Mouse (Mus musculus) intestine, embryonic 16.5 days (tissue): ENCODE data around the gene Map3k14. TPM values are rescaled to one million over a fixed set of nuclear protein-coding genes. Genes with fewer than 3 reads are reported as not detected.

Experiments used
- ATAC-seq: fragments of 200-750 bp; cut with Nextera tagmentation; 2 replicates; pipeline ENCODE4 v1.8.0; 2017; ENCODE audit warnings: moderate TSS enrichment, moderate library complexity
- H3K27ac ChIP-seq: fragments of 300-500 bp; sonication (generic); 2 replicates; pipeline ENCODE4 v1.5.1; 2014; ENCODE audit warnings: mild to moderate bottlenecking, low read length
- H3K27me3 ChIP-seq: fragments of 300-500 bp; sonication (generic); replicated peaks from 2 replicates; pipeline ENCODE4 v1.6.1; 2014; ENCODE audit warnings: low read length, control low read depth, mixed read lengths; ENCODE audit not compliant: control insufficient read depth, insufficient read depth
- H3K36me3 ChIP-seq: fragments of 300-500 bp; sonication (generic); 2 replicates; pipeline ENCODE4 v1.6.1; 2014; ENCODE audit warnings: low read length, control low read depth; ENCODE audit not compliant: control insufficient read depth, insufficient read depth
- H3K4me1 ChIP-seq: fragments of 300-500 bp; sonication (generic); 2 replicates; pipeline ENCODE4 v1.6.1; 2014; ENCODE audit warnings: low read length, control low read depth, mixed read lengths; ENCODE audit not compliant: control insufficient read depth, insufficient read depth
- H3K4me2 ChIP-seq: fragments of 300-500 bp; sonication (generic); 2 replicates; pipeline ENCODE4 v1.6.1; 2014; ENCODE audit warnings: low read depth, low read length, control low read depth
- H3K4me3 ChIP-seq: fragments of 300-500 bp; sonication (generic); 2 replicates; pipeline ENCODE4 v1.5.1; 2014; ENCODE audit warnings: mild to moderate bottlenecking, low read length
- H3K9ac ChIP-seq: fragments of 300-500 bp; sonication (generic); 2 replicates; pipeline ENCODE4 v1.6.1; 2014; ENCODE audit warnings: low read depth, low read length
- H3K9me3 ChIP-seq: fragments of 300-500 bp; sonication (generic); 2 replicates; pipeline ENCODE4 v1.6.1; 2016; ENCODE audit warnings: low read length, control low read depth; ENCODE audit not compliant: control insufficient read depth
- WGBS: fragments of 180-500 bp; shearing (Covaris S2); extraction: QIAGEN DNeasy Blood & Tissue Kit; methylation state at CpG from one replicate; pipeline ENCODE4 v1.1.7; 2014; 5-methylcytosine and 5-hydroxymethylcytosine counted together
- polyA plus RNA-seq: library from polyadenylated mRNA; unstranded; fragments of >200 nt; fragmentation: Nextera tagmentation; extraction: Ambion mirVana; gene quantifications from 2 replicates; pipeline ENCODE4 v1.2.1, GENCODE M21; 2015

Map3k14 gene
- polyA plus RNA-seq, 1 experiment from 2014 or later = 3.1 TPM

DNA sequence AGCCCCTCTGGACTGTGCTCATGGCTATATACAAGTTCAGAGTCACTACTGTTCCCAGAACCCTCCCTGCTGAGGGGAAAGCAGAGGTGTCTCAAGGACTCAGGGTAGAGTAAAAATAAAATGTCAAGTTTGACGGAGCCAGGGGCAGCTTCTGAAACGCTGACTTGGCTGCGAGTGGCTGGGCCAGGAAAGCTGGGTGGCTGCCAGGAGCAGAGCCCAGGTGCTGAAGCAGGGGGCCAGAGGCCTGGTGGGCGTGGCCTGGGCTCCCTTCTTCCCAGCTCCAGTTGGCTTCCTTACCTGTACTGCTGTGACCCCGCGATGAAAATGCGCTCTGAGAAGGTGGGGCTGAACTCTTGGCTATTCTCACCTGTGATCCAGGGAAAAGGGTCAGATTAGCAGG lies 26.5 kb downstream of the Map3k14 start:
- peaks cover under 1% of the 10 kb centered on the region for H3K4me1 ChIP-seq
- WGBS = 32% methylated on average over 7 of the region's 7 CpGs
- no peak overlapping the region for H3K9ac ChIP-seq
- H3K4me3 ChIP-seq = no peak overlapping the region
- no peak overlapping the region for H3K27ac ChIP-seq
- no peaks in the 10 kb centered on the region for H3K27me3 ChIP-seq
- peak; percentile 67 for ATAC-seq
- H3K36me3 ChIP-seq = no peaks in the 10 kb centered on the region; the same call in 1 of the 2 replicates
- H3K4me2 ChIP-seq = no peak overlapping the region
- no peaks in the 10 kb centered on the region for H3K9me3 ChIP-seq

DNA sequence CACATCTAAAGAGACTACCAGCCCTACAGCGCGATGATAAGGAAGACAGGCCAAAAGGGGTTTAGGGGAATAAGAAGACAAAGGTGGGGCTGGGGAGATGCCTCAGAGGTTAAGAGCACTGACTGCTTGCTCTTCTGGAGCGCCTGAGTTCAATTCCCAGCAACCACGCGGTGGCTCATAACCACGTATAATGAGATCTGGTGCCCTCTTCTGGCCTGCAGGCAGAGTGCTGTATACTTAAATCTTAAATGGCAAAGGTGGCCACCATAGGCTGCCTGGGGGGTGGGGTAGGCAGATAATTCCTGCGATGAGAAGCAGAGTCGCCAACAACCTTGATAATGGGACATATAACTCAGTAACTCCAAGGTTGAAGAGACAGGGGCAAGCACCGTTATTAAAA lies 29.5 kb downstream of the Map3k14 start:
- Histone ChIP-seq H3K27ac (no peak overlapping the region), H3K27me3 (no peaks in the 10 kb centered on the region), H3K4me1 (no peaks in the 10 kb centered on the region; the same call in 1 of the 2 replicates), H3K4me2 (no peak overlapping the region), H3K36me3 (no peaks in the 10 kb centered on the region; the same call in 1 of the 2 replicates), H3K4me3 (no peak overlapping the region), H3K9me3 (no peaks in the 10 kb centered on the region), H3K9ac (no peak overlapping the region)
- 76% methylated on average over 9 of the region's 9 CpGs for WGBS
- no peak for ATAC-seq

DNA sequence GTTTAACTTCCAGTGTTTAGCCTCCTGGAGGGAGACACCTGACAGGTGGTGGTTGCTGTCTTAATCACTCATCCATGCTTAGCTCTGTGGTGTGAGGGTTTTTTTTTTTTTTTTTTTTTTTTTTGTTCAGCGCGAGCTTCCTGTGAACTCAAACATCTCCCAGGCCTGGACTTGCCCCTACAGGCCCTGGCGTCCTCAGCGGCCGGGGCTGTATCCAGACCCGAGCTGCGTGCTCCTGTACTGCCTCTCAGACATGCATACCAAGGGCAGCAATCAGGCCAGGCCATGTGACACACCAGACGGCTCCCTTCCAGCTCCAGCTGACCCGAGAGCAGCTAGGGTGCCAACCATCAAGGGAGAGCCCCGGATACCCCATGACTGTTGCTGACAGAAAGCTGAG lies 30.4 kb downstream of the Map3k14 start:
- no peaks in the 10 kb centered on the region; the same call in 1 of the 2 replicates for H3K36me3 ChIP-seq

DNA sequence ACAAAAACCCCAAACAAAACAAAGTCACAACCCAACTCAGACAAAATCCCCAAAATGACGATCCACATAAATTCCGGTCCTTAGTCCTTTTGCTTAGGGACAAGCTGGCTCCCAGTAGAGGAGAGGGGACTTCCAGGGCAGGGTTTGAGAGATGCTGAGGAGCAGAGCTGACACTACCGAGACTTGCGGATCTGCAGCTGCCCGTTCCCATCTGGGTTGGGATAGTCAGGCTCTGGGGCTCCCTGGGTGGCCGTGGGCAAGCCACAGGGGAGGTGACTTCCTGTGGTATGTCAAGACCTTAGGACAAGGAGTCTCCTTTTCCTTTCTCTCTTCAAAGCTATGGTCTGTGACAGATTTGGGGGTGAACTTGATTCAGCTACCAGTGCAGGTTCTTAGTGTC lies 30.8 kb downstream of the Map3k14 start:
- no peaks in the 10 kb centered on the region; the same call in 1 of the 2 replicates for H3K36me3 ChIP-seq
- no peak overlapping the region for H3K4me2 ChIP-seq
- no peak for ATAC-seq
- no peaks in the 10 kb centered on the region for H3K27me3 ChIP-seq
- no peak overlapping the region for H3K27ac ChIP-seq
- no peak overlapping the region for H3K4me3 ChIP-seq
- WGBS = 75% methylated on average over 6 of the region's 6 CpGs
- no peaks in the 10 kb centered on the region; the same call in 1 of the 2 replicates for H3K4me1 ChIP-seq
- H3K9me3 ChIP-seq = no peaks in the 10 kb centered on the region
- no peak overlapping the region for H3K9ac ChIP-seq

More for the DNA sequence above, 30.4 kb downstream of the Map3k14 start:
- Histone ChIP-seq H3K9ac (no peak overlapping the region), H3K9me3 (no peaks in the 10 kb centered on the region), H3K27me3 (no peaks in the 10 kb centered on the region), H3K4me1 (no peaks in the 10 kb centered on the region; the same call in 1 of the 2 replicates), H3K27ac (no peak overlapping the region), H3K4me2 (no peak overlapping the region), H3K4me3 (no peak overlapping the region)
- 80% methylated on average over 10 of the region's 10 CpGs for WGBS
- no peak for ATAC-seq

DNA sequence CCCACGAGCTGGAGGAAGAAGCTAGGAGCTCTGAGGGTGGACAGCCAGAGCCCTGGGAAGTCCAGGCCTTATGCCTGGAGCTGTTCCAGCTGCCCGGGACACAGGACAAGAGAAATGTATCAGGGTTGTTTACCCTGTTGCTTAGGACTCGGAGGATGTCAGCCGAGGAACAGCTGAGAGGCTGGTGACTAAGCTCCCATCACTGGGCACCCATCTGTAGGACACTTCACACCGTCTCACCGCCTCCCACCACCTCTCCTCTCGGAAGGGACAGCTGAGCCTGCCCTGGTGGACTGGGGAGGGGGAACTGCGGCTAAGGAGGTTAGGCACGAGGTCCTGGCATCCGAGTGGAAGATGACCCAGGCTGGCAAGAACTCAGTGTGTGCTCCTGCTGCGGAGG lies 31.6 kb downstream of the Map3k14 start:
- no peaks in the 10 kb centered on the region for H3K9me3 ChIP-seq
- H3K4me2 ChIP-seq = no peak overlapping the region
- 61% methylated on average over 11 of the region's 11 CpGs for WGBS
- no peaks in the 10 kb centered on the region for H3K27me3 ChIP-seq
- no peak overlapping the region for H3K4me3 ChIP-seq
- H3K4me1 ChIP-seq = no peaks in the 10 kb centered on the region; the same call in 1 of the 2 replicates
- H3K36me3 ChIP-seq = peaks cover 2% of the 10 kb centered on the region; the same call in 1 of the 2 replicates
- ATAC-seq = no peak
- no peak overlapping the region for H3K9ac ChIP-seq
- H3K27ac ChIP-seq = no peak overlapping the region

DNA sequence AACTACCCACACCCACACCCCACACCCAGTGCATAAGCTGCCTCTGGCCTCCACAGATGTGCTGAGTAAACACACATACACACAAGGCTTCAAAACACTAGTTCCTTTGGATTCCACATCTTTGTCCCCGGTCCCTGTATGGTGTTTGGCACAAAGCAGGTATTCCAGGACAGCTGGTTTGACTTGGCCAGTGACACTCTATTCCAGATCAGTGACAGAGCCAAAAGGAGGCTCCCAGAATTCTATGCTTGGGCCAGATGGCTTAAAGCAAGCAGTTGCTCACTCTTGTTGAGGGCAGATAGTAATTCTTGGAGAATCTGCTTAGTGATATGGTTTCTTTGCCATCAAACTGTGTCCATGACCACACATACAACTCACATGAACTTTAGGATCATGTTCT lies 32.8 kb downstream of the Map3k14 start:
- Histone ChIP-seq H3K4me3 (no peak overlapping the region), H3K4me1 (no peaks in the 10 kb centered on the region), H3K27ac (no peak overlapping the region), H3K9me3 (no peaks in the 10 kb centered on the region), H3K36me3 (peaks cover 11% of the 10 kb centered on the region; the same call in 1 of the 2 replicates), H3K9ac (no peak overlapping the region), H3K4me2 (no peak overlapping the region), H3K27me3 (no peaks in the 10 kb centered on the region)
- no peak for ATAC-seq
- 59% methylated on average over 1 of the region's 1 CpGs for WGBS

DNA sequence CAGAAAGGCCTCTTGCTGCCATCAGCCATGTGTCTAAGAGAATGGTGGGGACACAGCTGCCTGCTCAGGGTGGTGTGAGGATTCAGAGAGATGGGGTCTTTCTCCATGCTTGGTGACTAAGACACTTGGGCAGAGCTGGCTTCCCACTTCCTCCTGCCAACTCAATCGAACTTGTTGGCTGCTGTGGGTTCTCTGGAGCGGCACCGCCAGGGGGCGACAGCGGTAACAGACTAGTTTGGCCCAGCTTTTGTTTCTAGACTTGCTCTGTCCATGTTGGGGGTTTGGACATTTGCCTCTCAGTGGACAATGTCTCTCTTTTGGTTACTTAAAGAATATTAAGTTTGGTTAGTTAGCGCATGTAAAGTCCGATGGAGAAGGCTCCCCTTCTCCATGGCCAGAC lies 34.3 kb downstream of the Map3k14 start:
- H3K9ac ChIP-seq = no peak overlapping the region
- ATAC-seq = no peak
- WGBS = 30% methylated on average over 7 of the region's 7 CpGs
- no peak overlapping the region for H3K4me2 ChIP-seq
- H3K4me3 ChIP-seq = no peak overlapping the region
- no peaks in the 10 kb centered on the region for H3K9me3 ChIP-seq
- H3K36me3 ChIP-seq = peaks cover 14% of the 10 kb centered on the region; the same call in 1 of the 2 replicates
- H3K4me1 ChIP-seq = no peaks in the 10 kb centered on the region
- H3K27ac ChIP-seq = no peak overlapping the region
- H3K27me3 ChIP-seq = no peaks in the 10 kb centered on the region

DNA sequence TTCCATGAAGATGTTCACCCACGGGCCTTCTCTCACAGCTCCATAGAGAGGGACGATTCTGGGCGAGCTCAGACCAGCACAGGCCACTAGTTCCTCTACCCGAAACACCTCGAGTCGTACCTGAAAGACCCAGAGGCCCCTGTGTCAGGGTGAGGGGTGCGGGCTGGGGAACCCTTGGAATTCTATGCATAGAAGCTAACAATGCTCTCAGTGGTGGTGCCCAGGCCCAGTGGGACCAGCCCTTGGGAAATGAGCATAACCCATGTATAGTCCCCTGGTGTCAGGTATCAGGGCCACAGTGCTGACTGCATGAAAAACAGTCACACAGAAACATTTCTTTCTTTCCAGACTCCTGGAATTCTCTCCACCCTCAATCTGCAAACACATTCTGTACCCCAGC lies 35.9 kb downstream of the Map3k14 start:
- Histone ChIP-seq H3K9me3 (no peaks in the 10 kb centered on the region), H3K36me3 (peaks cover 19% of the 10 kb centered on the region; the same call in 1 of the 2 replicates), H3K27ac (no peak overlapping the region), H3K9ac (no peak overlapping the region), H3K4me1 (peaks cover 2% of the 10 kb centered on the region; the same call in 1 of the 2 replicates), H3K27me3 (no peaks in the 10 kb centered on the region), H3K4me2 (no peak overlapping the region), H3K4me3 (no peak overlapping the region)
- 88% methylated on average over 7 of the region's 7 CpGs for WGBS
- no peak for ATAC-seq

DNA sequence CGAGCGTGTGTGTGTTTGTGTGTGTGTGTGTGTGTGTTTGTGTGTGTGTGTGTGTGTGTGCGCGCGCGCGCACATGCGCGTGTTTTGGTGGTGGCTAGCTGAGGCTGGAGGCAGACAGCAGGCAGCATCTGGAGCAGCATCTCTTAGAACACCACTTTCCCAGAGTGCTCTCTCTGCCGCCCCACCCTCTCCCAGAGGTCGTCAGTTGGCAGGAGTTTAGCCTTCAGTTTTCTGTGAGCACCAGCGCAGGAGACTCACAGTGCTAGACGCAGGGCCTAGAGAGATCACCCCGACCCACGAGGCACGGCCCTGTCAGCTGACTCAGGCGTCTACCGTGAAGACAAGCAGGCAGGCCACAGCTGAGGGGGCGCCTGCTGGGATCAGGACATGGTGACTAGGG lies 36.6 kb downstream of the Map3k14 start:
- Histone ChIP-seq H3K4me1 (peaks cover 5% of the 10 kb centered on the region; the same call in 1 of the 2 replicates), H3K36me3 (peaks cover 19% of the 10 kb centered on the region; the same call in 1 of the 2 replicates), H3K27me3 (no peaks in the 10 kb centered on the region), H3K4me2 (no peak overlapping the region), H3K9me3 (no peaks in the 10 kb centered on the region), H3K9ac (no peak overlapping the region), H3K27ac (no peak overlapping the region), H3K4me3 (no peak overlapping the region)
- ATAC-seq = no peak
- 85% methylated on average over 19 of the region's 19 CpGs for WGBS

DNA sequence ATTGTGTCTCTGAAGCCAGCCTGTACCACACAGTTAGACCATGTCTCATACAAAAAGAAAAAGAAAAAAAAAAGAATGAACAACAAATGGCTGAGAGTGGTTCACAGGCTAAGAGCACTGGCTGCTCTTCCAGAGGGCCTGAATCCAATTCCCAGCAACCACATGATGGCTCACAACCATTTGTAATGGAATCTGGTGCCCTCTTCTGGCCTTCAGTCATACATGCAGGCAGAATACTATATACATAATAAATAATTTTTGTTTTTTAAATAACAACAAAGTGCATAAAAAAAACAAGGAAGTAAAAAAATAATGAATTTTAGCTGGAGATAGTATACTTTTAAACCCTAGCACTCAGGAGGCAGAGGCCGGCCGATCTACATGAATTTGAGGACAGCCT lies 37.7 kb downstream of the Map3k14 start:
- Histone ChIP-seq H3K27me3 (no peaks in the 10 kb centered on the region), H3K4me2 (no peak overlapping the region), H3K36me3 (peaks cover 19% of the 10 kb centered on the region), H3K27ac (no peak overlapping the region), H3K9me3 (no peaks in the 10 kb centered on the region), H3K9ac (no peak overlapping the region), H3K4me3 (no peak overlapping the region), H3K4me1 (peaks cover 5% of the 10 kb centered on the region; the same call in 1 of the 2 replicates)
- ATAC-seq = no peak
- WGBS = 100% methylated on average over 2 of the region's 2 CpGs
